Mouse (Mus musculus): ENCODE data around the gene Mdfi. TPM values are rescaled to one million over a fixed set of nuclear protein-coding genes. Genes with fewer than 3 reads are reported as not detected.
"Not testable (repeated sequence)": the region's sequence is repeated elsewhere in the genome, so short reads cannot be mapped to it uniquely, and the experiment has no call there.

The Mdfi gene
- polyA plus RNA-seq, 1 experiment from 2014 or later, result 12.4 TPM

DNA sequence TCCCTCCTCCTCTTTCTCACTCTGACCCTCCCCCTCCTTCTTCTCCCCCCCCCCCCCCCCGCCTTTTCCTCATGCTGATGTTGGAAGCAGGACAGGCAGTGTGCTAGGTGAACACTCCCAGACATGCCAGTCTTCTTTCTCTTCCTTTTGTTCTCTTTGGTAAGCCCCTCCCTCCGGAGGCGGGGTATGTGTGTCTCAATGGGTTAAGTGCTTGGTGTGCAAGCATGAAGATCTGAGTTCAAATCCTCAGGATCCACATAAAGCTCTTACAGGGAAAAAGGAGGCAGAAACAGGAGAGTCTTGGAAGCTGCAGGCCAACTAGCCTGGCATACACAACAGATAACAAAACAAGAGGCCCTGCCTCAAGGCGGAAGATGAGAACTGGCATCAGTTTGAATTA lies 18.8 kb upstream of the Mdfi start:
- WGBS, result 99% methylated on average over 3 of the region's 4 CpGs
- H3K27me3 ChIP-seq (replicated peaks; ENCODE audit: control insufficient read depth, insufficient read depth, low read length), result no peaks in the 10 kb centered on the region

DNA sequence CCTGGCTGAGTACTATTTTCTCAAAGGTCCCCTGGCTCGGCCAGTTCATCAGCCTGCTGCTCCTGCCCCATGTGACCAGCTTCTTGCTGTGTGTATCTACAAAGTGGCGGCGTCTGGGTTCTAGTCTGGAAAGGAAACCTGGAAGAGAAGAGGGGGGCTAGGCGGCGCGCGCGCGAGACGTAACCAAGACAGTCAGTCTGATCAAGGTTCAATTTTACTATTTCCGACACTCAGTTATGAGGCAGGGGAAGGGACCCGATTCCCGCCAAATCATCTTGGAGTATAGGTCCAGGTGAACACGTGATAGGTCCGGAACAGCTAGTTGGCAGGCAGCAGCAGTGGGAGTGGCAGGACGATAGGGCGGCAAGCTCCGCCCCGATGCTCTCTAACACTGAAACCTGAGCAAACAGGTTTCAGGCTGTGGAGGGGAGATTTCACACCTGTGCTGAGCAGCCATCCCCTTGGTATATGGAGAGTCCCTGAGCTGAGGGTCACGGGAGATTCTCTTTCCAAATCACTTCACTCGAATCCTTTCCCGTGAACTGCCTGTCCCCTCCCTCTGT lies 17.4 kb upstream of the Mdfi start:
- 15% methylated on average over 22 of the region's 22 CpGs for WGBS
- not testable (repeated sequence) for H3K4me1 ChIP-seq (ENCODE audit: control insufficient read depth, insufficient read depth, low read length); H3K4me3 ChIP-seq (ENCODE audit: low read depth, low read length); H3K27me3 ChIP-seq (replicated peaks; ENCODE audit: control insufficient read depth, insufficient read depth, low read length); DNase-seq (ENCODE audit: low spot score); H3K27ac ChIP-seq (ENCODE audit: low read depth, low read length); H3K9me3 ChIP-seq (replicated peaks; ENCODE audit: control insufficient read depth, low read length); H3K36me3 ChIP-seq (ENCODE audit: control insufficient read depth, insufficient read depth, low read length); H3K9ac ChIP-seq (ENCODE audit: low read length)
- peak; percentile 37; the same call in 1 of the 2 replicates for ATAC-seq
- peak overlapping the region; percentile 39 for H3K4me2 ChIP-seq (ENCODE audit: low read length)

More for the DNA sequence above, 18.8 kb upstream of the Mdfi start:
- Histone ChIP-seq H3K36me3 (ENCODE audit: control insufficient read depth, insufficient read depth, low read length) (no peaks in the 10 kb centered on the region), H3K9me3 (replicated peaks; ENCODE audit: control insufficient read depth, low read length) (no peaks in the 10 kb centered on the region), H3K4me2 (ENCODE audit: low read length) (no peak overlapping the region), H3K4me1 (ENCODE audit: control insufficient read depth, insufficient read depth, low read length) (no peaks in the 10 kb centered on the region), H3K27ac (ENCODE audit: low read depth, low read length) (no peak overlapping the region), H3K4me3 (ENCODE audit: low read depth, low read length) (no peak overlapping the region), H3K9ac (ENCODE audit: low read length) (no peak overlapping the region)
- no peak for DNase-seq (ENCODE audit: low spot score)
- no peak for ATAC-seq

DNA sequence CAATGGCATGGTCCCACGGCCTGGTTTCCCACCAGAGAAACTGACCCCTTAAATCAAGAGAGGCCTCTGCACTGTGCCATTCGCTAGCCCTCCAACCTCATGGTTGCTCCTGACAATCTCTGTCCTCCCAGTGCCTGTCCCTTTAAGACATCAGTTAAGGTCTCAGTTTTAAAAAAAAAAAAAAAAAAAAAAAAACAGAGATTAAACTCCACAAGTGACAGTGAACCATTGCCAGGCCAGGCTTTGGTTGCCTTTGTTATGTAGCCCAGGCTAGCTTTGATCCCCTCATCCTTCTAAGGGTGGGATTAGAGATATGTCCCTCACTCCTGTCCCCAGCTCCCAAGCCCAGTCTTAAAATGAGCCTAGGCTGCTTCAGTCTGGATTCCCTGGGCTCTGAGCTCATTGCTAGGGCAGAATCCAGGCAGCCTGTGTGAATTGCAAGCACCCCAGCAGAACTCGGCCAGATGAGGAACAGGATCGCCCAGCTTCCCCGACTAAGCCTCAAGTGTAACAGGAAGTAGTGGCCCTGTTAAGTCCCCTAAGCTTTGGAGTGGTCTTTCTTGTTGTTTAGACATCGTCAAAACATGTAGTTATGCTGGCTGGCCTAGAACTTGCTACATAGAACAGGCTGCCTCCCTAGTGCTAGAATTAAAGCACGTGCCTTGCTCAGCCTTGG lies 16.3 kb upstream of the Mdfi start:
- no peak overlapping the region for H3K9ac ChIP-seq (ENCODE audit: low read length)
- 84% methylated on average over 7 of the region's 7 CpGs for WGBS

DNA sequence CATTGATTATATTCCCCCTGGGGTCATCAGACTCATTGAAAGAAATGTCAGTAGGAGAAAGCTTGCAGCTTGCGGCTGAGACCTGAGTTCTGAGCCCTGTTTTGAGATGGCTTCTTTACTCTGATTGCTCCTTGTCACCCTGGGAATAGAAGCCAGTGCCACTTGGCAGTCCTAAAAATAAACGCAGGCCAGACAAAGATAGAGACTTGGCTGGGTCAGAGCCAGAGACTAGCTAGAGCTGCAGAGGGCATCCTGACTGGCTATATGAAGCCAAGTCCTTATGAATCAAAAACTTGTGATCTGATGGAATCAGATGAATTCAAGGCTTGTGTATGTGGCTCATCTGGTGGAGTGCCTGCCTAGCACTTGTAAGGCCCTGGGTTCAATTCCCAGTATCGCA lies 15.5 kb upstream of the Mdfi start:
- Histone ChIP-seq H3K4me3 (ENCODE audit: low read depth, low read length) (no peak overlapping the region), H3K27ac (ENCODE audit: low read depth, low read length) (no peak overlapping the region), H3K9ac (ENCODE audit: low read length) (no peak overlapping the region), H3K4me1 (ENCODE audit: control insufficient read depth, insufficient read depth, low read length) (no peaks in the 10 kb centered on the region), H3K36me3 (ENCODE audit: control insufficient read depth, insufficient read depth, low read length) (no peaks in the 10 kb centered on the region), H3K9me3 (replicated peaks; ENCODE audit: control insufficient read depth, low read length) (no peaks in the 10 kb centered on the region), H3K4me2 (ENCODE audit: low read length) (no peak overlapping the region), H3K27me3 (replicated peaks; ENCODE audit: control insufficient read depth, insufficient read depth, low read length) (no peaks in the 10 kb centered on the region)
- WGBS, result 79% methylated on average over 3 of the region's 3 CpGs
- no peak for ATAC-seq
- DNase-seq (ENCODE audit: low spot score), result no peak

More for the DNA sequence above, 16.3 kb upstream of the Mdfi start:
- no peaks in the 10 kb centered on the region for H3K36me3 ChIP-seq (ENCODE audit: control insufficient read depth, insufficient read depth, low read length)
- no peaks in the 10 kb centered on the region for H3K27me3 ChIP-seq (replicated peaks; ENCODE audit: control insufficient read depth, insufficient read depth, low read length)
- no peaks in the 10 kb centered on the region for H3K9me3 ChIP-seq (replicated peaks; ENCODE audit: control insufficient read depth, low read length)
- H3K4me2 ChIP-seq (ENCODE audit: low read length), result no peak overlapping the region
- H3K27ac ChIP-seq (ENCODE audit: low read depth, low read length), result no peak overlapping the region
- no peak for DNase-seq (ENCODE audit: low spot score)
- no peak overlapping the region for H3K4me3 ChIP-seq (ENCODE audit: low read depth, low read length)
- no peaks in the 10 kb centered on the region for H3K4me1 ChIP-seq (ENCODE audit: control insufficient read depth, insufficient read depth, low read length)
- ATAC-seq, result no peak

DNA sequence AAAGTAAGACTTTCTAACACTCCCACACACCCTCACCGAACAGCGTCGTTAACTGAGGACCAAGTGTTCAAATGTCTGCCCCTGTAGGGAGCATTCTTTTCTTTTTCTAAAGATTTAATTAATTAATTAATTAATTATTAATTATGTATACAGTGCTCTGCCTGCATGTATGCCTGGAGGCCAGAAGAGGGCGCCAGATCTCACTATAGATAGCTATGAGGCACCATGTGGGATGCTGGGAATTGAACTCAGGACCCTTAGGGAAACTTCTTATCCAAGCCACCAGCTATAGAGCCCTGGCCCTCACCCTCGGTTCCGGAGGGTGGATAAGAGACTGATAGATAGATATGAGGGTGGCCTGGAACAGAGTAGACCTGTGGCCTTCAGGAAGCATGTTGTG lies 13.5 kb upstream of the Mdfi start:
- no peak for ATAC-seq
- Histone ChIP-seq H3K4me2 (ENCODE audit: low read length) (no peak overlapping the region), H3K27ac (ENCODE audit: low read depth, low read length) (no peak overlapping the region), H3K27me3 (replicated peaks; ENCODE audit: control insufficient read depth, insufficient read depth, low read length) (no peaks in the 10 kb centered on the region), H3K36me3 (ENCODE audit: control insufficient read depth, insufficient read depth, low read length) (no peaks in the 10 kb centered on the region), H3K9ac (ENCODE audit: low read length) (no peak overlapping the region), H3K4me1 (ENCODE audit: control insufficient read depth, insufficient read depth, low read length) (no peaks in the 10 kb centered on the region), H3K9me3 (replicated peaks; ENCODE audit: control insufficient read depth, low read length) (no peaks in the 10 kb centered on the region), H3K4me3 (ENCODE audit: low read depth, low read length) (no peak overlapping the region)
- no peak for DNase-seq (ENCODE audit: low spot score)
- 73% methylated on average over 6 of the region's 6 CpGs for WGBS

DNA sequence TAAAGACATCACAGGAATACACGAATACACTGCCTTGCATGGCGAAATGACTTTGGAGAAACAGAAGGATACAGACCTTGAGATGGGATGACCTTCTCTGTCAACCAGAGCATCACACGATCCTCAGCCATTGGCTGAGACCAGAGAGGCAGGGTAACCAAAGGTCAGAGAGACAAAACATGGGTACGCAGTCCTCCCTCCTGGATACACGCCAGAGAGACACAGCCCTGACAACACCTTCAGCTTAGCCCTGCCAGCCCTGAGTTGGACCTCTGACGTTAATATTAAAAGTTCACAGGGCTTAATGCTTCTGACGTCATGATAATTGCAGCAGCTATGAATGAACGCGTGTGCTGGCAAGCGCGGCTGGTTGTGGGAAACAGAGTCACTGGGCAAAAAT lies 11.1 kb upstream of the Mdfi start:
- ATAC-seq (no peak), DNase-seq (ENCODE audit: low spot score) (no peak)
- no peaks in the 10 kb centered on the region for H3K36me3 ChIP-seq (ENCODE audit: control insufficient read depth, insufficient read depth, low read length)
- WGBS, result 81% methylated on average over 11 of the region's 11 CpGs
- no peak overlapping the region for H3K4me3 ChIP-seq (ENCODE audit: low read depth, low read length)
- H3K4me1 ChIP-seq (ENCODE audit: control insufficient read depth, insufficient read depth, low read length), result no peaks in the 10 kb centered on the region
- H3K27me3 ChIP-seq (replicated peaks; ENCODE audit: control insufficient read depth, insufficient read depth, low read length), result no peaks in the 10 kb centered on the region
- no peak overlapping the region for H3K9ac ChIP-seq (ENCODE audit: low read length)
- H3K27ac ChIP-seq (ENCODE audit: low read depth, low read length), result no peak overlapping the region
- H3K9me3 ChIP-seq (replicated peaks; ENCODE audit: control insufficient read depth, low read length), result no peaks in the 10 kb centered on the region
- H3K4me2 ChIP-seq (ENCODE audit: low read length), result no peak overlapping the region

DNA sequence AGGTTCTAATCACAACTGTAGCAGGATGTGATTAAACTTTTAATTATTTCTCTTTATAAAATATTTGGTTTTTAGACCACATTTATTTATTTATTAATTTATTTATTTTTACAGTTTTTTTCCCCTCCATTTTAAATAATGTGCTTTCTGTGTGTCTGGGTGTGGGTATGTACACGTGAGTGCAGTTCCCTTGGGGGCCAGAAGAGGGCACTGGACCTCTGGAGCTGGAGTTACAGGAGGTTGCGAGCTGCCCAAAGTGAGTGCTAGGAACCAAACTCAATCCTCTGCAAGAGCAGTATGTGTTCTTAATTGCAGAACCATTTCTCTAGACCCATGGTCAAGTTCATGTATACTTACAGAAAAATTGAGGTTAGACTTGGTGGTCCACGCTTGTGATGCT lies 9.0 kb upstream of the Mdfi start:
- 94% methylated on average over 3 of the region's 3 CpGs for WGBS

DNA sequence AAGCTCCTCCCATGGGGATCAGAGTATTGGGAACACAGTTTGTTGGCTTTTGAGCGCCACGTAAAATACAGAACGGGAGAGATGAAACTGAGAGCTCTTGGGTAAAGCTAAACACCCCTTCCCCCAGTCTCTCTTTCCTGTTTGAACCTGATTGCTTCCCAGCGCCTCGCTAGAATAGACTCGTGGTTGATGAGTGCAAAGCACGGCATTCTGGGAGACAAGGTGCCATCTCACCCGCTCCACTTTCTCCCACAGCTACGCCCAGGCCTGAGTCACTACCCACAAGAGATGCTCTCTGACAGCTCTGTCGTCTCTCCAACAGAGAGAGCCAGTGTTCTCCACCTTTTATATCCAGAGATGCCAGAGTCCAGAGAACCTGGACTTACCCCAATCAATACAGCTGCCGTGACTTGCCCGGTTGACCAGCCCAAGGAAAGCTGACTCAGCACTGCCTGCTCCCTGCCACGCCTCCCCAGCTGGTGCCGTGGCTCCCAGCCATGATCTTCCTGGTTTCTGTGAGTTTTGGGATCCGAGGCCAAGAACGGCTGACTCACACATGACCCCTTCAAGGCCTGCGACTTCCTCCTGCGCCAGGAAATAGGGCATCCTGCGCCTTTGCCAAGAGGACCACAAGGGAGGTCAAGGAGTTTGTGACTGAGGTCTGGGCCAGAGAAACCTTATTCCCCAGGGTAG lies 7.6 kb upstream of the Mdfi start:
- H3K27ac ChIP-seq (ENCODE audit: low read depth, low read length), result no peak overlapping the region
- 80% methylated on average over 19 of the region's 19 CpGs for WGBS
- ATAC-seq (no peak), DNase-seq (ENCODE audit: low spot score) (no peak)
- 0 out of 2 replicates have a peak, but pooled peaks cover 4% of the 10 kb centered on the region for H3K27me3 ChIP-seq (replicated peaks; ENCODE audit: control insufficient read depth, insufficient read depth, low read length)
- no peaks in the 10 kb centered on the region for H3K9me3 ChIP-seq (replicated peaks; ENCODE audit: control insufficient read depth, low read length)
- no peaks in the 10 kb centered on the region for H3K4me1 ChIP-seq (ENCODE audit: control insufficient read depth, insufficient read depth, low read length)
- H3K9ac ChIP-seq (ENCODE audit: low read length), result no peak overlapping the region
- H3K36me3 ChIP-seq (ENCODE audit: control insufficient read depth, insufficient read depth, low read length), result no peaks in the 10 kb centered on the region
- no peak overlapping the region for H3K4me3 ChIP-seq (ENCODE audit: low read depth, low read length)
- no peak overlapping the region for H3K4me2 ChIP-seq (ENCODE audit: low read length)

More for the DNA sequence above, 9.0 kb upstream of the Mdfi start:
- Histone ChIP-seq H3K4me3 (ENCODE audit: low read depth, low read length) (no peak overlapping the region), H3K36me3 (ENCODE audit: control insufficient read depth, insufficient read depth, low read length) (no peaks in the 10 kb centered on the region), H3K4me2 (ENCODE audit: low read length) (no peak overlapping the region), H3K9ac (ENCODE audit: low read length) (no peak overlapping the region), H3K9me3 (replicated peaks; ENCODE audit: control insufficient read depth, low read length) (no peaks in the 10 kb centered on the region), H3K4me1 (ENCODE audit: control insufficient read depth, insufficient read depth, low read length) (no peaks in the 10 kb centered on the region), H3K27me3 (replicated peaks; ENCODE audit: control insufficient read depth, insufficient read depth, low read length) (no peaks in the 10 kb centered on the region), H3K27ac (ENCODE audit: low read depth, low read length) (no peak overlapping the region)
- no peak for DNase-seq (ENCODE audit: low spot score)
- no peak for ATAC-seq

DNA sequence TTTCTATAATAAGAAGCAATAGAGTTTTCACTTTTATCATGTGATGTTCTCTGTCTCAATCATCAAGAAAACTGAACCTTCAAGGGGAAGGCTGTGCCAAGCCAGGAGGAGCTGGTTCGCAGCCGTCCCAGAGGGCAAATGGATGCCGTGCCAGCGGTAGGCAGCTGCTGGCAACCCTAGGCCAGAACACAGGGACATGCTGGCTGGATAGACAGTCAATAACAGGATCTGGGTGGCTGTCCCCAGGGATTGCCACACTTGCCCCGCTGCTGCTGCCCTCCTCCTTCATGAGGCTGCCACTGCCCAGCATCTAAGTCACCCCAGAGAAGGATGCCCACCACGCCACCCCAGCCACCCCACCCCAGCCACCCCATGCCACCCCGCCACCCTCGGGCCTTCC lies 7.0 kb upstream of the Mdfi start:
- no peak overlapping the region for H3K4me2 ChIP-seq (ENCODE audit: low read length)
- no peak overlapping the region for H3K27ac ChIP-seq (ENCODE audit: low read depth, low read length)
- H3K4me3 ChIP-seq (ENCODE audit: low read depth, low read length), result no peak overlapping the region
- no peaks in the 10 kb centered on the region for H3K9me3 ChIP-seq (replicated peaks; ENCODE audit: control insufficient read depth, low read length)
- no peak overlapping the region for H3K9ac ChIP-seq (ENCODE audit: low read length)
- H3K36me3 ChIP-seq (ENCODE audit: control insufficient read depth, insufficient read depth, low read length), result no peaks in the 10 kb centered on the region
- no peaks in the 10 kb centered on the region for H3K4me1 ChIP-seq (ENCODE audit: control insufficient read depth, insufficient read depth, low read length)
- DNase-seq (ENCODE audit: low spot score) (no peak), ATAC-seq (no peak)
- 82% methylated on average over 8 of the region's 8 CpGs for WGBS
- H3K27me3 ChIP-seq (replicated peaks; ENCODE audit: control insufficient read depth, insufficient read depth, low read length), result 0 out of 2 replicates have a peak, but pooled peaks cover 4% of the 10 kb centered on the region

All from forebrain, embryonic 14.5 days (tissue).